Mouse (Mus musculus): ENCODE measurements around the gene Prr13. TPM values are rescaled to one million over a fixed set of nuclear protein-coding genes. Genes with fewer than 3 reads are reported as not detected.

Prr13 gene
- polyA plus RNA-seq, 2 experiments: 84.6 to 111 TPM

GRCm38 (mm10) chr15:102420986-102421385 is 37.8 kb upstream of the Prr13 start:
- no peak overlapping the region for H3K9ac ChIP-seq (replicated peaks)
- no peak overlapping the region for H3K4me2 ChIP-seq (ENCODE audit: low read depth)
- H3K27me3 ChIP-seq (ENCODE audit: control insufficient read depth, insufficient read depth, low read length): no peaks in the 10 kb centered on the region
- peaks cover 16% of the 10 kb centered on the region for H3K36me3 ChIP-seq (replicated peaks; ENCODE audit: control insufficient read depth, insufficient read depth, low read depth)
- DNase-seq (ENCODE audit: low read depth in 3 of 3, low spot score in 3 of 3) (no peak), ATAC-seq (ENCODE audit: insufficient read depth) (no peak)
- 24% methylated on average over 1 of the region's 1 CpGs for WGBS (ENCODE audit: insufficient replicate concordance)
- no peak for TF ChIP-seq CTCF (IDR thresholded peaks at IDR 0.05; ENCODE audit: low read depth)
- TF ChIP-seq EP300 (IDR thresholded peaks at IDR 0.05; ENCODE audit: low read depth): no peak
- H3K4me1 ChIP-seq (replicated peaks; ENCODE audit: control insufficient read depth in 2 of 2, insufficient read depth in 2 of 2, low read length in 1 of 2): no peaks in the 10 kb centered on the region
- H3K4me3 ChIP-seq (ENCODE audit: insufficient read depth in 1 of 2, low read depth in 2 of 2, low read length in 2 of 2): no peak overlapping the region
- H3K9me3 ChIP-seq (ENCODE audit: control insufficient read depth, low read length): no peaks in the 10 kb centered on the region
- H3K27ac ChIP-seq: no peak overlapping the region

GRCm38 (mm10) chr15:102421437-102421836 is 37.4 kb upstream of the Prr13 start:
- Histone ChIP-seq H3K9me3 (ENCODE audit: control insufficient read depth, low read length) (no peaks in the 10 kb centered on the region), H3K4me1 (replicated peaks; ENCODE audit: control insufficient read depth in 2 of 2, insufficient read depth in 2 of 2, low read length in 1 of 2) (no peaks in the 10 kb centered on the region), H3K4me2 (ENCODE audit: low read depth) (no peak overlapping the region), H3K27ac (no peak overlapping the region), H3K4me3 (ENCODE audit: insufficient read depth in 1 of 2, low read depth in 2 of 2, low read length in 2 of 2) (no peak overlapping the region), H3K9ac (replicated peaks) (no peak overlapping the region), H3K36me3 (replicated peaks; ENCODE audit: control insufficient read depth, insufficient read depth, low read depth) (peaks cover 21% of the 10 kb centered on the region), H3K27me3 (ENCODE audit: control insufficient read depth, insufficient read depth, low read length) (no peaks in the 10 kb centered on the region)
- 55% methylated on average over 3 of the region's 3 CpGs for whole genome bisulfite sequencing (ENCODE audit: insufficient replicate concordance)
- ATAC-seq (ENCODE audit: insufficient read depth): no peak
- DNase-seq (ENCODE audit: low read depth in 3 of 3, low spot score in 3 of 3): peak; percentile 45 to 55 (median 48)
- peak; percentile 52; the same call in 1 of the 2 replicates for TF ChIP-seq CTCF (IDR thresholded peaks at IDR 0.05; ENCODE audit: low read depth)
- TF ChIP-seq EP300 (IDR thresholded peaks at IDR 0.05; ENCODE audit: low read depth): no peak

- Histone ChIP-seq H3K9me3 (ENCODE audit: control insufficient read depth, low read length) (no peaks in the 10 kb centered on the region), H3K27ac (no peak overlapping the region), H3K9ac (replicated peaks) (no peak overlapping the region), H3K4me3 (ENCODE audit: insufficient read depth in 1 of 2, low read depth in 2 of 2, low read length in 2 of 2) (no peak overlapping the region), H3K4me2 (ENCODE audit: low read depth) (no peak overlapping the region), H3K27me3 (ENCODE audit: control insufficient read depth, insufficient read depth, low read length) (no peaks in the 10 kb centered on the region), H3K4me1 (replicated peaks; ENCODE audit: control insufficient read depth in 2 of 2, insufficient read depth in 2 of 2, low read length in 1 of 2) (no peaks in the 10 kb centered on the region), H3K36me3 (replicated peaks; ENCODE audit: control insufficient read depth, insufficient read depth, low read depth) (peaks cover 39% of the 10 kb centered on the region)
- TF ChIP-seq EP300 (IDR thresholded peaks at IDR 0.05; ENCODE audit: low read depth): no peak
- TF ChIP-seq CTCF (IDR thresholded peaks at IDR 0.05; ENCODE audit: low read depth): no peak
- DNase-seq (ENCODE audit: low read depth in 3 of 3, low spot score in 3 of 3): no peak
- no peak for ATAC-seq (ENCODE audit: insufficient read depth)
- WGBS (ENCODE audit: insufficient replicate concordance): 88% methylated on average over 2 of the region's 2 CpGs
Observed at GRCm38 (mm10) chr15:102423602-102424240, 35.1 kb upstream of the Prr13 start.

GRCm38 (mm10) chr15:102424657-102425056 is 34.2 kb upstream of the Prr13 start:
- Histone ChIP-seq H3K9ac (replicated peaks) (no peak overlapping the region), H3K4me2 (ENCODE audit: low read depth) (no peak overlapping the region), H3K4me1 (replicated peaks; ENCODE audit: control insufficient read depth in 2 of 2, insufficient read depth in 2 of 2, low read length in 1 of 2) (no peaks in the 10 kb centered on the region), H3K27me3 (ENCODE audit: control insufficient read depth, insufficient read depth, low read length) (no peaks in the 10 kb centered on the region), H3K4me3 (ENCODE audit: insufficient read depth in 1 of 2, low read depth in 2 of 2, low read length in 2 of 2) (no peak overlapping the region), H3K27ac (no peak overlapping the region), H3K9me3 (ENCODE audit: control insufficient read depth, low read length) (no peaks in the 10 kb centered on the region), H3K36me3 (replicated peaks; ENCODE audit: control insufficient read depth, insufficient read depth, low read depth) (peaks cover 47% of the 10 kb centered on the region)
- WGBS (ENCODE audit: insufficient replicate concordance): 75% methylated on average over 2 of the region's 2 CpGs
- TF ChIP-seq CTCF (IDR thresholded peaks at IDR 0.05; ENCODE audit: low read depth): no peak; the same call in 1 of the 2 replicates
- TF ChIP-seq EP300 (IDR thresholded peaks at IDR 0.05; ENCODE audit: low read depth): no peak
- no peak for ATAC-seq (ENCODE audit: insufficient read depth)
- DNase-seq (ENCODE audit: low read depth in 3 of 3, low spot score in 3 of 3): no peak

GRCm38 (mm10) chr15:102426963-102427362 is 31.9 kb upstream of the Prr13 start:
- Histone ChIP-seq H3K4me2 (ENCODE audit: low read depth) (no peak overlapping the region), H3K9ac (replicated peaks) (no peak overlapping the region), H3K36me3 (replicated peaks; ENCODE audit: control insufficient read depth, insufficient read depth, low read depth) (peaks cover 66% of the 10 kb centered on the region), H3K4me3 (ENCODE audit: insufficient read depth in 1 of 2, low read depth in 2 of 2, low read length in 2 of 2) (no peak overlapping the region), H3K9me3 (ENCODE audit: control insufficient read depth, low read length) (no peaks in the 10 kb centered on the region), H3K27ac (no peak overlapping the region), H3K4me1 (replicated peaks; ENCODE audit: control insufficient read depth in 2 of 2, insufficient read depth in 2 of 2, low read length in 1 of 2) (no peaks in the 10 kb centered on the region), H3K27me3 (ENCODE audit: control insufficient read depth, insufficient read depth, low read length) (no peaks in the 10 kb centered on the region)
- no peak for DNase-seq (ENCODE audit: low read depth in 3 of 3, low spot score in 3 of 3)
- ATAC-seq (ENCODE audit: insufficient read depth): no peak
- 81% methylated on average over 1 of the region's 1 CpGs for WGBS (ENCODE audit: insufficient replicate concordance)
- TF ChIP-seq CTCF (IDR thresholded peaks at IDR 0.05; ENCODE audit: low read depth): no peak
- TF ChIP-seq EP300 (IDR thresholded peaks at IDR 0.05; ENCODE audit: low read depth): no peak

Data from liver, embryonic 14.5 days (tissue).